Mouse (Mus musculus): ENCODE results near the gene Pdzd2.

Pdzd2 gene

GRCm38 (mm10) chr15:12586154-12586553 is 153.6 kb downstream of the Pdzd2 start:
- intact Hi-C loops (cut with DNase I) = loop anchor here (2.0 to 5.0 kb wide), 2 partner anchors 156 to 209 kb away; no protein-coding TSS in a partner anchor

- intact Hi-C loops (cut with DNase I) = no loop called here
Observed at GRCm38 (mm10) chr15:12583051-12583450, 156.7 kb downstream of the Pdzd2 start.

- intact Hi-C loops (cut with DNase I) = no loop called here
Observed at GRCm38 (mm10) chr15:12582471-12582870, 157.3 kb downstream of the Pdzd2 start.

DNA sequence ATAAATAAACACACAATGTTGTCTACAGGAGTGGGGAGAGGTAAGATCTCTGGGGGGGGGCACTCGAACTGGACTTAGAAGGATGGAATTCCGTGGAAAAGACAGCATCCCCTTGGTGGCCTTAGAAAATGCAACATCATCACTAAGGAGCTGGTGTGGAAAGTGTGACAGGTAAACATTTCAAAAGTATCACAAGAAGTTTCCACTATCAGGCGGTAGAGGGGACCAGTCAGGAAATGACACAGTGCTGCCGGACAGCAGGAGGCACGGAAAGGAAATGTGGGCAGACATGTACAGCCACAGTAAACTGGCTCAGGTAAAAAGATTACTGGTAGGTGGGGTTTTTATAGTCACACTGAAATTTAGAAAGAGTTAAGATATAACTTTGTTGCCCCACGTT is 160.5 kb downstream of the Pdzd2 start:
- intact Hi-C loops (cut with DNase I) = no loop called here

- intact Hi-C loops (cut with DNase I) = no loop called here
Observed at GRCm38 (mm10) chr15:12578276-12578675, 161.4 kb downstream of the Pdzd2 start.

- intact Hi-C loops (cut with DNase I) = loop anchor here (2.0 kb wide), 1 partner anchor 207 kb away; no protein-coding TSS in a partner anchor
Observed at GRCm38 (mm10) chr15:12577715-12578114, 162.0 kb downstream of the Pdzd2 start.

DNA sequence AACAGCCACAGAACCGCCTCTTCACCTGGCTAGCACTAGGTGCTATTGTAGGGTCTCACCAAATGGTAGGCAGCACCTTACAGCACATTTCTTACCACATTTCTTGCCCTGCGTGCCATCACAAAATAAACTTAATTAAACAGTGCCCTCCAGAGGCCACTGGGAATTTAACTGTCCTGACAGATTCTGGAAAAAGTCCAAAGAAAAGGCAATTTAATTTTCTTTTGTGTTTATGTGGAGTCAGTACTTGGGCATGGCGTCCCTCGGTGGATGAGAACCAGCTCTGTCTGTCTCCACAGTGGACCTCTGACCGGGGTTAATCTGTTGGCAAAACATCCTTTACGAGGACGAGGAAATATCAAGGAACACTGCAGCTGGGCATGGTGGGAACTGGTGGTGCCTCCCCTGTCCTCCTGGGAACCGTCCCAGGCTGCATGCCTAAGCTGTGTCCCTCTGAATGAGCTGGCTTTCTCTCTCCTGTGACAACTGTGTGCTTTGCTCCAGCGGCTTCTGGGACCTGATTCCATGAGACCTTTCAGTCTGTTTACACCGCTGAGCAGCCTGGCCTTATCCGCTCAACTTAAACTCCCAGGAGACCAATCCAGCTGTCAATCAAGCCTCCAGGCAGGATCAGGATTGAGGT is 162.5 kb downstream of the Pdzd2 start:
- intact Hi-C loops (cut with DNase I) = loop anchor here (2.0 kb wide), 1 partner anchor 206 kb away; no protein-coding TSS in a partner anchor

DNA sequence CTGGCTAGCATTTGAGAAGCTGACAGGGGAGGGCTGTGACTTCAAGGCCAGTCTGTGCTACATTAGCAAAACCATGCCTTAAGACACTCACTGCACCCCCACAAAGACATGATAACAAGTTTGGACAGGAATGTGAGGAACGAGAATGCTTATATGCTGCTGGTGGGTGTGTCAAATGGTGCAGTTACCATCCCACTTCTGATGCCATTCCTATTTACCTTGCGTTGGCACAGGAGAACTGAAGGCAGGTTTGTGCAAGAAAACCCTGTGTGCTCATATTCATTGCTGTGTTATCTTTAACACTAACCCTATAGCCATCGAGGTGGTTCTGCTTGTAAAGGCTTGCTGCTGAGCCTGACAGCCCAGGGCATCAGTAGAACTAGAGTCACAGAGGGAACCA is 166.1 kb downstream of the Pdzd2 start:
- intact Hi-C loops (cut with DNase I) = no loop called here

DNA sequence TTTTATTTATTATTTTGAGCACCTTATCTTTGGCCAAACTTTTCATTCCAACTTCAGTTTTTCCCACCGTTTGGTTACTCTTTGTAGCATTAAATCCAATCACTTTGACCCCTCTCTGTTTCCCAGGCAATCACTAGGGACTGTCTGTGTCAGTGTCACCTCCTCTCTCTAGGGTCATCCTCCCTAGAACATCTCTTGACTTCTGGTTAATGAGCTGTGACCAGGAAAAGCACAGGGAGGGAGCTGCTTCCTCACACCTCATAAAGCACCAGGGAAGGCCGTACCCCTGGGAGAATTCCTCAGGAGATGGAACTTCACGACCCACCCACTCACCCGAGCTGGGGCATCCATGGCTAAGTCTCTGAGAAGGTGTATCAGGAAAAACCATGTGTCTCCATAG is 168.6 kb downstream of the Pdzd2 start:
- intact Hi-C loops (cut with DNase I) = no loop called here

DNA sequence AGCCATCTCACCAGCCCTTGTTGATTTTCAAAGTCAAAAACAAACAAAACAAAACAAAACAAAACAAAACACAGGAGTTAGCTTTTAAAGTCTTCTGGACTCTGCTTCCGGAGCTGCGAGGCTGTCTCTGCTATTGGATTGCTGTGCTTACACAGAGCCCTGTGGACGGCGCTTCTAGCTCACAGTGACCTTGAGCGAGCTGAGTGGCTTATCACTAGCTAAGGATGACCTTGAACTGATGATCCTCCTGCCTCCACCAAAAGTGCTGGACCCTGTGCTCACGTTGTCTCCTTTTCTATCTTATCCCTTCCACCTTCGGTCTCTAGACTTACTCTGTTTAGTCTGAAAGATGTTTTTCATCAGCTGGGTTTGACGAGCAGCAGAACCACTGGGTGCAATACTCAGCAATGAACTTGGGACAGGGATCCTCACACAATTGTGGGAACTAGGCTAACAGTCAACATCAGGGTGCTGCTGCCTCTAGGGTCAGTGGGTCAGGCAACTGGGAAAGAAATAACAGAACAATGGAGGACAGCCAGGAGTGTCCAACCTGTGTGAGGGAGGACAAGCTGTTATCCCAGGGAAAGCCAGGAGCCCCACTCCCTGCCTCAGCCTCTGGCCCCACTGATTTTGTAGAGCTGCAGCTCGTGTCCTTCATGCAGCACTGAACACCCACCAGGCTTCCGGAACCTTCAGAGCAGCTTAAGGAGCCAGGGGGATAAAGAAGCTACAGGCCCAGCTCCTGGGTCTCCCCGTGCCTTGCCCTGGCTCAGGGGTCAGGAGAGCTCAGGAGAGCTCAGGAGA is 172.9 kb downstream of the Pdzd2 start:
- intact Hi-C loops (cut with DNase I) = loop anchor here (5.0 kb wide), 1 partner anchor 290 kb away; no protein-coding TSS in a partner anchor

- intact Hi-C loops (cut with DNase I) = loop anchor here (5.0 kb wide), 1 partner anchor 288 kb away; no protein-coding TSS in a partner anchor
Observed at GRCm38 (mm10) chr15:12565281-12565680, 174.4 kb downstream of the Pdzd2 start.

DNA sequence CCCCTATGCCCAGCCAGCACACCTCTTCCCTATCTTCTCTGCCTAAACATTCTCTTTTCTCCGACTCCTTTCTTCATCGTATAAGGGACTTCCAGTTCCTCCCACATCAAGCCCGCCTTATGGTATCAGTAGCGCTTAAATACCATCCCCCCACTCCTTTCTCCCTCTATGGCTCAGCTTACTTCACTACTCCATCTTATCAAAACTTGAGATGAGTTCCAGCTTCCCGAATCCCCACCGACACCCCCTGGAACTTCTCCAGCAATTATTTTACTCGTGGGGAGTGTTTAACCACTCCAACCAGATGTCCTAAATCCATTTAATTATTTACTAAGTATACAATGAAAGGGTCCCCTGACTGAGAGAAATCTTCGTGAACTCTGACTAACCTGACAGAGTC is 179.2 kb downstream of the Pdzd2 start:
- intact Hi-C loops (cut with DNase I) = no loop called here

DNA sequence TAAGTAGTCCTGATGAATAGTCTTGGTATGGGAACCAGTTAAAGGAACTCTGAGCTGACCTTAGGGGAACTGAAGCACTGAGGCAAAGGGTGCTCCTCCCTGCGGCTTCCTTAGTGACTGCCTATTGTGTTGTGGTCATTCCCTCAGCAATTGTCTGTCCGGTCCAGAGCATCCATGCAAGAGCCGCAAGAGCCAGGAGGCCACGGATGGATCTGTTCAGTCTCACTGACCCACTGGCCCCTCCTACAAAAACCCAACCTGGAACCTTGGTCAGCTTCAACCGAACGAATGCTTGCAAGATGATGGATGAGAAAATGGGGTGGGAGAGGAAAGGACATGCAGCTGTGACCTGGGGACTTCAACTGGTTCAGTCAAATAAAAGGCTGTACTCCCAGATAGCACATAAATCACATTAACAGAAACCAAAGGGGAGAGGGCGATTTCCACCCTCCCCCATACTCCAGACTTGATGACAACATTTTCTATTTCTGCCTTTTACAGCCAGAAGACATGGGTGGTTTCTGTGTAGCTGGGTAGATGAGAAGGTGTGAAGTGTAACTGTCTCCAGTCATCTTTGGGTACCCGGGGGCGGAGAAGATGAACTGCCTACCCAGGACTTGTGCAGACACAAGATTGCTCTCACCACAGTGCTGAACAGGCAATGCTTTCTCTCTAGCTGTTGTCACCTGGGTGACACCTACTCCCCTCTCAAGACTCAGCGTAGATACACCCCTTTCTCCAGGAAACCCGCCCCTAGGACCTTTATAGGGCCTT is 181.9 kb downstream of the Pdzd2 start:
- intact Hi-C loops (cut with DNase I) = no loop called here

DNA sequence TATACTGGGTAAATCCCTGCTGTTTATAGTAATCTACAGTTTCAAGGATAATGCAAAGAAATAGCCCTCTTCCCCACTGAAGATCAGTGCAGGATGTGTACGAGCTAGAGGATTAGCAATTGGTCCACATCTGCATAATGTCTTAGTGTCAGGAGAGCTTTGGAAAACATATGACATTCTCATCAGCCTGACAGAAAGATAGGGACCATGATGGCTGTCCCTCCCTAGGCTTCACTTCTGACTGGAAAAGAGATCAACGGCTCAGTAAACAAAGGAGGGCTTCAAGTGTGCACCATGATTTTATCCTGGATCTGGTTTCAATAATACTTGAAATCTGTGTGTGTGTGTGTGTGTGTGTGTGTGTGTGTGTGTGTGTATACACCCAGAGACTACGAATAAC is 186.5 kb downstream of the Pdzd2 start:
- intact Hi-C loops (cut with DNase I) = no loop called here

- intact Hi-C loops (cut with DNase I) = no loop called here
Observed at GRCm38 (mm10) chr15:12550919-12551318, 188.8 kb downstream of the Pdzd2 start.

DNA sequence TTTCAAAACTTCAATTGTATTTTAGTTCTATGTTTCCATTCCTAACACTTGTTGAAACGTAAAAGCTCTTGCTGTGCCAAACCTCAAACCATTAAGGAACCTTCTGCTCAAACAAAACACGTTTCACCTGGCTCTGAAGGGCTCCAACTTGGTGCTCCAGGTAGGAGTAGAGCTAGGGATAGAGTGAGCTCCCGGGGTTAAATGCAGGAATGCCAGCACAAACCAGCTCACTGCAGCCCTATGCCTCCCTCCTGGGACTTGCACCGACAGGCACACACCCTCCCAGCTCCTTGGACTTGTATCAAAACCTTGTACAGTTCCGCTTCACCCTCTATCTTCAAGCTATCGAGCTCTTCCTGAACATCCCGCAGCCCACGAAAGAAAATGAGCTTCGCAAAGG is 189.3 kb downstream of the Pdzd2 start:
- intact Hi-C loops (cut with DNase I) = no loop called here

DNA sequence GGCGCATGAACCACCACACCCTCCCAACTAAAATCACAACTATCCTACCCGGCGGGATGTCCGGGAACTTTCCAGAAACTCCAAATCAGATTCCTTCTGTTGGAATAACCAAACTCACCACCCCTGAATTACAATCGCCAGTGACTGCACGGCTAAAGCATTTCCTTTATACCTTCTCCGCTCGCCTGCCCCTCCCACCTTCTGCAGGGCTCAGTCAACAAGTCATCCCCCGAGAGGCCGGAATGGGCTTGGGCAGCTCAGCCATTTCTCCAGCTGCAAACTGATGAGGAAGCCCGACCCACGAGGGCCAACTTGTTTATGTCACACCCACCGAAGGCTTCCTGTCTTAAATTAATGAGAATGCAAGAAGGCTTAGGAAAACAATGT is 189.8 kb downstream of the Pdzd2 start:
- intact Hi-C loops (cut with DNase I) = no loop called here

DNA sequence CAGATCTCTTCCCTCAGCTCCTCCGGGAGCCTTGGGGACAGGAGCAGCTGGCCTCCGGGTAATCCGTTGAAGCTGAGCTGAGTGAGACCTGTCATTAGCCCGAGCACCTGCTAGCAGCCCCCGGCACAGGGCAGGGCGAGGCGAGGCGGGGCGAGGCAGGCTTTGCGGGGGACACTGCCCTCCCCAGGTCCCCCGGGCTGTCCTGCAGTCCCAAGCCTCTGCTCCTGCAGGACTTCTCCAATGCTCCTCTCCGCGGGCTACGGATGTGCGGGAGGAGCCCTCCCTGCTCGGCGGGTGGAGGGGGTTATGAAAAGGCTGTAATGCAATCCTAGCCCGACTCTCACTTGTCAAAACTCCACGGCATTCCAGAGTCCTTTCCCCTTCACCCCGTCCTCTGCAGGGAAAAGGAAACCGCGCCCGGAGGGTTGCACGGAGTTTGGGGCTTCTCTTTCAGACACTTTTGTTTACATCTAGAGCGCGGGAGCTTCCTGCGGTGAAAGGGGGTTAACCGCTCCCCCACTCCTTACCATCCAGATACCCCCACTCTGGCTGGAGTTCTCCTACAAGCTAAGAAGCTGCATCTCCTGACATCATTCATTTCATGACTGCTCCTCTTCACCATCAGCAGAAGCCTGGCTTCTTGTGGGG is 190.3 kb downstream of the Pdzd2 start:
- intact Hi-C loops (cut with DNase I) = no loop called here

- intact Hi-C loops (cut with DNase I) = no loop called here
Observed at GRCm38 (mm10) chr15:12548696-12549095, 191.0 kb downstream of the Pdzd2 start.

DNA sequence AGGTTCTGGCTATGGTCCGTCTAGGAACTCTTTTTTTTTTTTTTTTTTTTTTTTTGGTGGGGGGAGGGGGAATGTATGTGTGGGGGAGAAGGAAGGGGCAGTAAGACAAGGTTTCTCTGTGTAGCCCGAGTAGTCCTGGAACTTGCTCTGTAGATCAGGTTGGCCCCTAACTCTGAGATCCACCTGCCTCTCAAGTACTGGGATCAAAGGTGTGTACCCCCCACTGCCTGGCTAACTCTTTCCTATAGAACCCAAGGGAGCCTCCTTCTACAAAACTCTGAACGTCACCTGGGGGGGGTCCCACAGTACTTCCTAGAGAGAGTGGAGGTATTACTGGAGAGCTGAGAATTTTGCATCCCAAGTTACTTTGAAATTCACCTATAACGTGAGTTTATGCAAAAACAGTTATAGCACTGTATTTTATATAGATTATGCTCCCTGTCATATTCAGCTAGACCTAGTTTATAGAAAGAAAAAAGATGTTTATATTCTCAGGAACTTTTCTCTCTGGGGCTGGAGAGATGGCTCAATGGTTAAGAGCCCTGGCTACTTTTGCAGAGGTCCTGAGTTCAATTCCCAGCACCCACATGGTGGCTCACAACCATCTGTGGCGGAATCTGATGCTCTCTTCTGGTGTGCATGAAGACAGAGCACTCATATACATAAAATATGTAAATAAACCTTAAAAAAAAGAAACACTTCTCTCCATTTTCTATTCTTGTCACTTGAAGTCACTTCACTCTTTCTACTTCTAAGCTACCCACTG is 191.9 kb downstream of the Pdzd2 start:
- intact Hi-C loops (cut with DNase I) = no loop called here

GRCm38 (mm10) chr15:12546781-12547180 is 192.9 kb downstream of the Pdzd2 start:
- intact Hi-C loops (cut with DNase I) = no loop called here
